Mouse (Mus musculus) midbrain, embryonic 14.5 days (tissue): ENCODE data around the gene Mfsd9. TPM values are rescaled to one million over a fixed set of nuclear protein-coding genes. Genes with fewer than 3 reads are reported as not detected.
A peak's percentile ranks its signal among the peaks of the same experiment; 100 is the strongest.

Experiments
- ATAC-seq: fragments of 200-750 bp; cut with Nextera tagmentation; 2 replicates; pipeline ENCODE4 v1.8.0; 2017; ENCODE audit warnings: moderate number of reproducible peaks, moderate library complexity; ENCODE audit not compliant: low FRiP score, low TSS enrichment
- DNase-seq: peaks from one replicate; pipeline ENCODE4 v3.0.0-alpha.2; 2015
- H3K27ac ChIP-seq: fragments of 300-500 bp; sonication (generic); replicated peaks from 2 replicates; pipeline ENCODE4 v1.5.1; 2014; ENCODE audit warnings: mild to moderate bottlenecking, low read depth, low read length, moderate library complexity
- H3K27me3 ChIP-seq: fragments of 300-500 bp; sonication (generic); 2 replicates; pipeline ENCODE4 v1.6.1; 2014; ENCODE audit warnings: low read length, control low read depth, mixed read lengths; ENCODE audit not compliant: control insufficient read depth, insufficient read depth
- H3K36me3 ChIP-seq: fragments of 300-500 bp; sonication (generic); 2 replicates; pipeline ENCODE4 v1.6.1; 2014; ENCODE audit warnings: low read length, control low read depth; ENCODE audit not compliant: control insufficient read depth, insufficient read depth
- H3K4me1 ChIP-seq: fragments of 300-500 bp; sonication (generic); 2 replicates; pipeline ENCODE4 v1.6.1; 2014; ENCODE audit warnings: mild to moderate bottlenecking, antibody characterized with exemption, low read length, control low read depth; ENCODE audit not compliant: control insufficient read depth, insufficient read depth
- H3K4me2 ChIP-seq: fragments of 300-500 bp; sonication (generic); 2 replicates; pipeline ENCODE4 v1.6.1; 2014; ENCODE audit warnings: mild to moderate bottlenecking, low read length, moderate library complexity
- H3K4me3 ChIP-seq: fragments of 300-500 bp; sonication (generic); replicated peaks from 2 replicates; pipeline ENCODE4 v1.5.1; 2014; ENCODE audit warnings: low read depth, low read length
- H3K9ac ChIP-seq: fragments of 300-500 bp; sonication (generic); replicated peaks from 2 replicates; pipeline ENCODE4 v1.6.1; 2014; ENCODE audit warnings: mild to moderate bottlenecking, low read length, moderate library complexity
- H3K9me3 ChIP-seq: fragments of 300-500 bp; sonication (generic); 2 replicates; pipeline ENCODE4 v1.6.1; 2016; ENCODE audit warnings: low read length, control low read depth, mixed read lengths; ENCODE audit not compliant: control insufficient read depth
- WGBS: fragments of 180-500 bp; shearing (Covaris S2); extraction: QIAGEN DNeasy Blood & Tissue Kit; methylation state at CpG from one replicate; pipeline ENCODE4 v1.1.7; 2014; 5-methylcytosine and 5-hydroxymethylcytosine counted together
- polyA plus RNA-seq: library from polyadenylated mRNA; unstranded; fragments of >200 nt; fragmentation: Nextera tagmentation; extraction: Ambion mirVana; gene quantifications from 2 replicates; pipeline ENCODE4 v1.2.1, GENCODE M21; 2014

Mfsd9 gene
- 5.3 and 8.0 TPM in 2 replicates for polyA plus RNA-seq

DNA sequence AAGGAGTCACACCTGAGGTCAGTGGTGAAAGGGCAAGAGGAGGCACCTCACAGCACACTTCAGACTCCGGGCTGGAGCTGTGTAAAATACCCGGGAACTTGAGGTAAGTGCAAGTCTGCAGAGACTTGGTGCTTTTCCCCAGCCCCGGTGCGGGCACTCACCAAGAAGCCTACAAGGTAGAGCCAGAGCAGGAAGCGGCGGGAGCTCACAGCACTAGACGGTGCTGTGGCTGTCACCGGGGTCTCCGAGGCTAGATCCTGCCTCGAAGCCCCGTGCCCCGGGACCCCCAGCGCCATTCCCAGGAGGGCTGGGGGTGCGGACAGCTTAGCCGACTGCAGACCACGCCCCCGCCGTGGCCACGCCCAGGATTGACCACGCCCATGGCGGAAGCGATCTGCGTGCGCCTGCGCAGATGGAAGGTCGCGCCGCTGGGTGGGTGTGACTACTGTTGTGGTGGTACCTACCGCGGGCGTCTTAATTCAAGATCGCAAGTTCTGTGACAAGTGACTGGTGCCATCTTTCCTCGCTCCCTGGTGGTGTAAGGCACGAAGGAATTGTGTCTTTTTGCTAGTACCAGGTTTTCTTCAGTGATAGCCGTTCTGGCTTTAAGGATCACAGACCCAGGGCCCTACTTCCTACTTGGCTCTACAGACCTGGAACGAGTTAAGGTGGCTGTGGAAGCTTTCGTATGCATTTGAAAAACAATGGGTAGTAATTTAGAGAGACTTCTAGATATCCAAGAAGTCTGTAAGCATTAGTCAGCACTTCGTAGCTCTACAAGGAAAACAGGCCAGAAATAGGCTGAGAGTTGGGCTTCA, at the start of gene Mfsd9:
Gene Mfsd9 (minus strand): TSS at position 364 of the 818 bp plus-strand sequence.
- Histone ChIP-seq H3K9me3 (no peaks in the 10 kb centered on the region), H3K27ac (peak within 1 kb of the TSS; percentile 41; the same call in 1 of the 2 replicates), H3K36me3 (no peaks in the 10 kb centered on the region), H3K27me3 (no peaks in the 10 kb centered on the region), H3K9ac (peak within 1 kb of the TSS; percentile 56), H3K4me2 (peak within 1 kb of the TSS; percentile 70), H3K4me3 (peak within 1 kb of the TSS; percentile 63), H3K4me1 (no peaks in the 10 kb centered on the region; the same call in 1 of the 2 replicates)
- DNase-seq = peak; percentile 95
- peak; percentile 92 for ATAC-seq
- WGBS = 6% methylated on average over 38 of the region's 38 CpGs

DNA sequence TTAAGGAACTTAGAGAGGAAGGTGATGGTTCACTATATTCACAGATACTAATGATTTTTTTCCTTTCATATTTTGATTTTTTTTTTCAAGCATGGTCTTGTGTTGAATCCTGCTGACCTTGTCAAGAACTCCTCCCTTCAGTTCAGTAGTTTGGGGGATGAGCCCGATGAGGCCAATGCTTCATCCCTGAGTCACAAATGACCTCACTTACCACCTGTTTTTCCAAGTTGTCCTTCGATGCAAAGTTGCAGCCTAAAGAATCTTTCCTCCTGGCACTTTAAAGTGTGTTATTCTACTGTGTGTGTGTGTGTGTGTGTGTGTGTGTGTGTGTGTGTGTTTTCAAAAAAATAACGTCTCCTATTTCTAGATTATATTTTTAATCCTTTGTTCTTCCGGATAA, 45.0 kb upstream of the Mfsd9 start:
- no peaks in the 10 kb centered on the region for H3K27me3 ChIP-seq
- WGBS = 81% methylated on average over 4 of the region's 4 CpGs
- DNase-seq (no peak), ATAC-seq (no peak)
- H3K4me3 ChIP-seq = no peak overlapping the region
- H3K9me3 ChIP-seq = no peaks in the 10 kb centered on the region
- H3K27ac ChIP-seq = no peak overlapping the region
- H3K4me2 ChIP-seq = no peak overlapping the region
- H3K4me1 ChIP-seq = no peaks in the 10 kb centered on the region
- H3K36me3 ChIP-seq = no peaks in the 10 kb centered on the region
- H3K9ac ChIP-seq = no peak overlapping the region

DNA sequence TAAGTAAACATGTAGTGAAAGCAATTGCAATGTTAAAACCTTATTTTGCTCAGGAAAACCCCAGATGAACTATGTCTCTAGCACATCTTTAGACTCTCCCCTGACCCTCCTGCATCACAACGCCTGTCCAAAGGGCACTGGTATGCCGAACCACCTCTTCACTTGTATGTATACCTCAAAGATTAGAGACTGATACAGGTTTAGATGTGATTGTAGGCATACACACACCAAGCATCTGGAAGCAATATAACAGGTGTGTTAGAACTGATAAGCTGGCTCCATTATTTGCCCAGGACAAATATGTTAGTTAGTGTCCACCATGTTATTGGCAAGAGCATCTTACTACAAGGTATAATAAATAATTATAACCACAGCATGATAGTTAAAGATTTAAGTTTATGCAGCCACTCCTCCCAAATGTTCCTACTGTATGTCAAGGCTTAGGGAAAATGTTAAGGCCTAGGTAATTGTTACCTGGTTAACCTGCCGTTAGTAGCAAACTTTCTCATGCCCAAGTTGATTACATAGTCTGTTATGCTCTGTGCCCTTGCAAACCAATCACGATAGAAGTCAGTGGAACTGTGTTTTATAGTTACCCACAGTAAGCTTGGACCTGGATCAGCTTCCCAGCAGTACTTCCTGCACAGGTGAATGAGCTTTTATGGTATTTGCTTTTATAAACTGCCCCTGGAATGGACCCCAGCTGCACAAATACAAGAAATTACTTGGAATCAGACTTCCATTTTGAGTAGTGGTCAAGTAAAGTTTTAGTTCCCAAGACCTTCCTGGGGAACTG, 40.4 kb upstream of the Mfsd9 start:
- H3K4me1 ChIP-seq = no peaks in the 10 kb centered on the region
- ATAC-seq = no peak
- H3K27me3 ChIP-seq = no peaks in the 10 kb centered on the region
- no peak overlapping the region for H3K27ac ChIP-seq
- H3K36me3 ChIP-seq = no peaks in the 10 kb centered on the region
- H3K4me3 ChIP-seq = no peak overlapping the region
- no peak overlapping the region for H3K9ac ChIP-seq
- no peaks in the 10 kb centered on the region for H3K9me3 ChIP-seq
- DNase-seq = no peak
- H3K4me2 ChIP-seq = no peak overlapping the region
- WGBS = 93% methylated on average over 4 of the region's 4 CpGs

DNA sequence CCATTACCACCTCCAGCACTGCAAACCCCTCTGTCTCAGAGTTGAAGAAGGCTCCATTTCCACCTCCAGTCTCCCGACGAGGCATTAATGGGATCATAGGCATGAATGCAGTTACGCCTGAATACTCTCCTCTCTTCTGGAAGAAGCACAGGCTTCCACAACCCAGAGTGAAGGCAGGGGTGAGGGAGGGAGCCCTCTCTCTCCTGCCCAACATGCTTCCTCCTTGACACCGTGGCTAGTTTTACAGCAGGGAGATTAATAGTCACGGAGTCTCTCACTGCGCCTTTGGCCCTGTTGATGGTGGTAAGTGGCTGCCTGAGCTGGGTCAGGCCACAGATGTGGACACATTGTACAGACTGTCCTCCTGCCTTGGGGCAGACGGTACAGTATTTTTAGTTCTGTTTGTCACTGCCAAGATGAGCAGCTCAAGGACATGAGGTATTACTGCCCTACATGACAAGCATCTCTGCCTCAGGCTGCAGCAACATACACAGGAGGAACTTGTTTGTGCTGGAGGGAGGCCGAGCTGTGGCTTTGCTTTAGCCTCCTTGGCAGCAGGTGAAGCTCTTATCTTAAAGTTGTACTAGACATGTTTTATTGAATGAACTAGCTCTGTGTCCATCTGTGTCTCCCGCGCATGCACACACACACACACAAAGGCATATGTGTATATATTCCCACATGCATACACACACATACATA, 38.9 kb upstream of the Mfsd9 start:
- Histone ChIP-seq H3K4me1 (no peaks in the 10 kb centered on the region), H3K4me3 (no peak overlapping the region), H3K27me3 (no peaks in the 10 kb centered on the region), H3K9ac (no peak overlapping the region), H3K4me2 (no peak overlapping the region), H3K27ac (no peak overlapping the region), H3K36me3 (no peaks in the 10 kb centered on the region), H3K9me3 (no peaks in the 10 kb centered on the region)
- ATAC-seq (no peak), DNase-seq (no peak)
- 72% methylated on average over 10 of the region's 10 CpGs for WGBS

DNA sequence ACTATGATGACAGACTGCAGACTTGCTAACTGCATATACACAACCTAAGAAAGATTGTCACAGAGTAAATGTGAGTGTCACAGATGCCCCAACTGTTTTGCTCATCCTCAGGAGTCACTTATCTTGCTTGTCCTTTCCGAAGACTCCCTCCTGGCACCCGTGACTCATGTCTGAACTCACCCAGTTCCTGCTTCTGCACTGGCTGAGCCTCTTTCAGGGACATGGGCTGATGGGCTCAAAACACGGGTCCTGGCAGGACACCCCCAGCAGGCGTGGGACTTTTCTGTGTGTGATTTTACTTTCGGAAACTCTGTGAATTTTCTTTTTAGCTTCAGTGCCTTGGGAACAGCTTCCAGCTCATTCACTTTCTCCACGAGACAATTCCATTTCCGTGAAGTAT, 35.3 kb upstream of the Mfsd9 start:
- no peak for ATAC-seq
- Histone ChIP-seq H3K9ac (no peak overlapping the region), H3K4me2 (no peak overlapping the region), H3K9me3 (no peaks in the 10 kb centered on the region), H3K27ac (no peak overlapping the region), H3K27me3 (no peaks in the 10 kb centered on the region), H3K4me3 (no peak overlapping the region), H3K4me1 (no peaks in the 10 kb centered on the region), H3K36me3 (no peaks in the 10 kb centered on the region)
- DNase-seq = no peak
- WGBS = 80% methylated on average over 7 of the region's 7 CpGs

DNA sequence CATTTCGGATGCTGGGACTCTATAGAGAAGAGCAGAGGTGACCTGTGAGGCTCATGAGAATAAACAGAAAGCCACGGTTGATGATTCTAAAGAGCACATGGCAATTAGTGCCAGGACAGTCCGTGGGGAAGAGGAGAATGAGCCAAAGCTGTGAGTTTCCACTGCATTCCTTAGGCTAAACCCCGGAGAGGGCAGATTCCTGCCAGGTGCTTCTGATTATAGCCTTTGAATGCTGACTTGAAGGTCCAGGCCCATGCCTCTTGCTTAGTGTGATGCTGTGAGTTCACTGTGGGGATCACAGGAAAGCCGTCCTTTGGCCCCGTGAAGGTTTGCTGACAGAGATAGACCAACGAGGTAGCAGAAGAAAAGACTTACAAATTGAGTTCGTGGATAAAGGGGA, 34.4 kb upstream of the Mfsd9 start:
- DNase-seq = no peak
- H3K36me3 ChIP-seq = no peaks in the 10 kb centered on the region
- no peak for ATAC-seq
- WGBS = 85% methylated on average over 8 of the region's 8 CpGs
- H3K9ac ChIP-seq = no peak overlapping the region
- H3K4me1 ChIP-seq = no peaks in the 10 kb centered on the region
- H3K27me3 ChIP-seq = no peaks in the 10 kb centered on the region
- H3K4me3 ChIP-seq = no peak overlapping the region
- H3K27ac ChIP-seq = no peak overlapping the region
- H3K9me3 ChIP-seq = no peaks in the 10 kb centered on the region
- no peak overlapping the region for H3K4me2 ChIP-seq

DNA sequence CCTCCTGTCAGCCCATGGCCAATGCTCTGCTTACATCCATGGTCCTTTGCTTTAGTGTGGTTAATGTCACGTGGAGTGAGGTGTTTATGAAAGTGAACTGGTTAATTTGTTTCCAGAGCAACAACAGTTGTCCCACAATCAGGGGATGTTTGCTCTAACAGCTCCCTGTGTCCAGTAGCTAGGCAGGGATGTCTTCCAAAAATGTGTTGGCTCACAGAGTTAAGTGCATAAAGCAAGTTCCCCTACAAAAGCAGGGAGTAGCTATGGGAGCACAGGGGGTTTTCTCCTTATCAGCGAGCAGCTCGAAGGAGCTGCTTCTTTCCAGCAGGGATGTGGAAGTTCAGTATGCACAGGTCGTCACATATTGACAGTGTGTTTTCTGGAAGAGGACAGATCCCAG, 34.0 kb upstream of the Mfsd9 start:
- no peak overlapping the region for H3K4me3 ChIP-seq
- DNase-seq (no peak), ATAC-seq (no peak)
- no peak overlapping the region for H3K4me2 ChIP-seq
- WGBS = 80% methylated on average over 4 of the region's 4 CpGs
- H3K36me3 ChIP-seq = no peaks in the 10 kb centered on the region
- H3K9me3 ChIP-seq = no peaks in the 10 kb centered on the region
- no peak overlapping the region for H3K27ac ChIP-seq
- no peak overlapping the region for H3K9ac ChIP-seq
- H3K4me1 ChIP-seq = no peaks in the 10 kb centered on the region
- no peaks in the 10 kb centered on the region for H3K27me3 ChIP-seq

DNA sequence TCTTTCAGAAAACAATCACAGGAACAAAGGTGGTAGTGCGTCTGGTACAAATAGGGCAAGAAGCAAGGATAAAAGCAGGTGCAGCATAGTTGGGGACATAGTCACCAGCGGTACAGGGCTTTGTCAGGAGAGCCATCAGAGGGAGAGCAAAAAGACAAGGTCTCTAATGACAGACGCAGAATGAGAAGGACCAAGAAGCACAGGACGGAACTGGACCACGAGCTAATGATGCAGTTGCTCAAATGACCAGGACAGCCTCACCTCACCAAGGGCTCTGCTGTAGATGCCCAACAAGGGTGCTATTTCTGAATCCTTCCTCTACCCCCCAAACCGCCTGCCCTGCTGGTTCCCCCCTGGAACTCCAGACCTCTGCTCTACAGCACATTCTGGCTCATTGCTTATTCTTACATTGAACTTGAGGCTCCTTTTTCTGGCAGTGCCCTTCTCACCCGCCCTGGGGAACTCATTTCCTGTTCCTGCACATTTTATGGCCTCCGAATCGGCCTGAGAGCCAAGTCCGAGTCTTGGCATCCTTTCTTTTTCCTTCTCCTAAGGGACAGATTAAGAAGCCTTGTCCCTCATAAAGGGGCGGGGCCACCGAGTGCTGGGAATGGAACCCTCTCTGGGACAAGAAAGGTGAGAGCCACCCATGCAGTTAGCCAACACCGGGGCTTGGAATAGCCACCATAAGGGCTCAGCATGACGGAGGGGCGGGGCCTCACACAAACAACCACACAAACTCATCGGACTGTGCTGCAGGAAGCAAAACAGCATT, 24.8 kb upstream of the Mfsd9 start:
- ATAC-seq = no peak
- Histone ChIP-seq H3K4me1 (no peaks in the 10 kb centered on the region), H3K4me2 (no peak overlapping the region), H3K36me3 (no peaks in the 10 kb centered on the region), H3K4me3 (no peak overlapping the region), H3K9ac (no peak overlapping the region), H3K9me3 (no peaks in the 10 kb centered on the region), H3K27ac (no peak overlapping the region), H3K27me3 (no peaks in the 10 kb centered on the region)
- no peak for DNase-seq
- 72% methylated on average over 16 of the region's 16 CpGs for WGBS
